Mouse (Mus musculus) myocyte (in vitro differentiated cells): Measurements from ENCODE around the gene Ifna2.

Experiments used
- CEBPB ChIP-seq: IDR thresholded peaks from 2 replicates; pipeline ENCODE4 v1.6.1; 2011; ENCODE audit warnings: mild to moderate bottlenecking, moderate library complexity; ENCODE audit not compliant: poor library complexity, insufficient read depth, severe bottlenecking
- E2F4 ChIP-seq: IDR thresholded peaks from one replicate; pipeline ENCODE4 v1.6.1; 2011; ENCODE audit warnings: mild to moderate bottlenecking, control low read depth, moderate library complexity; ENCODE audit not compliant: insufficient read depth
- MAX ChIP-seq: IDR thresholded peaks from one replicate; pipeline ENCODE4 v1.6.1; 2011; ENCODE audit warnings: low read depth, mild to moderate bottlenecking, control low read depth
- MYOD1 ChIP-seq, 3 experiments: IDR thresholded peaks; one replicate each; pipeline ENCODE4 v1.6.1; 2011; ENCODE audit warnings: control low read depth in 2 of 3, low read depth in 2 of 3, mild to moderate bottlenecking in 2 of 3, moderate library complexity in 1 of 3; ENCODE audit not compliant: insufficient read length in 2 of 3, control insufficient read depth in 1 of 3
- MYOG ChIP-seq, 3 experiments: IDR thresholded peaks; one replicate each; pipeline ENCODE4 v1.6.1; 2011; ENCODE audit warnings: control low read depth in 2 of 3, low read depth in 2 of 3, mild to moderate bottlenecking in 2 of 3; ENCODE audit not compliant: insufficient read length in 2 of 3, control insufficient read depth in 1 of 3, insufficient read depth in 1 of 3
- POLR2A ChIP-seq: IDR thresholded peaks from one replicate; pipeline ENCODE4 v1.6.1; 2011; ENCODE audit warnings: low read depth, mild to moderate bottlenecking, control low read depth, moderate library complexity; ENCODE audit not compliant: insufficient read length
- POLR2AphosphoS2 ChIP-seq: IDR thresholded peaks from one replicate; pipeline ENCODE4 v1.6.1; 2011; ENCODE audit warnings: low read depth, control low read depth; ENCODE audit not compliant: insufficient read length
- REST ChIP-seq: IDR thresholded peaks from one replicate; pipeline ENCODE4 v1.6.1; 2011; ENCODE audit warnings: mild to moderate bottlenecking, control low read depth, moderate library complexity; ENCODE audit not compliant: insufficient read depth, insufficient read length
- SRF ChIP-seq: IDR thresholded peaks from one replicate; pipeline ENCODE4 v1.6.1; 2011; ENCODE audit warnings: low read depth; ENCODE audit not compliant: control insufficient read depth, insufficient read length
- TCF12 ChIP-seq: IDR thresholded peaks from one replicate; pipeline ENCODE4 v1.6.1; 2011; ENCODE audit warnings: mild to moderate bottlenecking, control low read depth; ENCODE audit not compliant: poor library complexity, insufficient read depth, severe bottlenecking
- TCF3 ChIP-seq: IDR thresholded peaks from one replicate; pipeline ENCODE4 v1.6.1; 2011; ENCODE audit warnings: low read depth, control low read depth; ENCODE audit not compliant: insufficient read length
- USF1 ChIP-seq: IDR thresholded peaks from one replicate; pipeline ENCODE4 v1.6.1; 2011; ENCODE audit warnings: low read depth, mild to moderate bottlenecking, control low read depth, moderate library complexity

GRCm38 (mm10) chr4:88727324-88727723 is 43.6 kb upstream of the Ifna2 start:
- TF ChIP-seq E2F4 = no peak
- no peak for TF ChIP-seq POLR2A
- TF ChIP-seq POLR2AphosphoS2 = no peak
- no peak for TF ChIP-seq TCF12
- no peak for TF ChIP-seq USF1
- TF ChIP-seq MAX = no peak
- no peak for TF ChIP-seq CEBPB
- TF ChIP-seq MYOG (IDR thresholded peaks at IDR 0.05; ENCODE audit: control insufficient read depth in 1 of 3, insufficient read depth in 1 of 3, insufficient read length in 2 of 3, low read depth in 2 of 3) = no peak
- no peak for TF ChIP-seq MYOD1 (IDR thresholded peaks at IDR 0.05; ENCODE audit: control insufficient read depth in 1 of 3, insufficient read length in 2 of 3, low read depth in 2 of 3)
- TF ChIP-seq TCF3 = no peak
- TF ChIP-seq REST = no peak
- TF ChIP-seq SRF = no peak
